23 mouse cellular contexts compared by ENCODE assay signal in genomic region chr9:67609226-67609625, GRCm38 (mm10). TPM values are rescaled to one million over a fixed set of nuclear protein-coding genes. Genes with fewer than 3 reads are reported as not detected.
DNase-seq lines count a peak whose midpoint lies in the region; ATAC-seq and TF ChIP-seq lines count a peak whose summit lies in the region.
"Had no signal": no experiment of that assay in that cellular context is flagged by ENCODE, and none has a peak within 500 bp of the region (broad histone marks: within the 10 kb centered on the region; RNA-seq: fewer than 3 reads in every experiment).

No protein-coding gene starts in this region.

- H3K36me3 ChIP-seq in lung, postnatal 0 days (ENCODE audit: insufficient read depth, low read length): no peaks in the 10 kb centered on the region
- no peaks in the 10 kb centered on the region for H3K36me3 ChIP-seq in myocyte (ENCODE audit: control insufficient read depth, insufficient read depth)
- H3K36me3 ChIP-seq: heart, embryonic 12.5 days; heart, embryonic 15.5 days; hindbrain, embryonic 10.5 days; hindbrain, embryonic 13.5 days had no signal

- no peak overlapping the region for H3K4me3 ChIP-seq in lung, postnatal 0 days (ENCODE audit: low read depth, low read length)
- no peak overlapping the region for H3K4me3 ChIP-seq in myocyte
- H3K4me3 ChIP-seq: heart, embryonic 12.5 days; heart, embryonic 15.5 days; hindbrain, embryonic 10.5 days; hindbrain, embryonic 13.5 days had no signal

- H3K4me1 ChIP-seq in lung, postnatal 0 days (ENCODE audit: insufficient read depth, low read depth, low read length): no peaks in the 10 kb centered on the region

- no peak for TF ChIP-seq EP300 in lung, postnatal 0 days (IDR thresholded peaks at IDR 0.05)

- H3K27ac ChIP-seq in lung, postnatal 0 days (ENCODE audit: low read length): no peak overlapping the region
- H3K27ac ChIP-seq: heart, embryonic 15.5 days; hindbrain, embryonic 10.5 days; hindbrain, embryonic 13.5 days had no signal

- no peak for TF ChIP-seq CTCF in lung, postnatal 0 days (IDR thresholded peaks at IDR 0.05)

- no peak overlapping the region for H3K4me2 ChIP-seq in lung, postnatal 0 days (replicated peaks; ENCODE audit: low read depth, low read length)
- peak overlapping the region; percentile 55 for H3K4me2 ChIP-seq in myocyte (ENCODE audit: low read depth)
- H3K4me2 ChIP-seq: heart, embryonic 12.5 days; heart, embryonic 15.5 days; hindbrain, embryonic 13.5 days had no signal

- no peaks in the 10 kb centered on the region for H3K9me3 ChIP-seq in lung, postnatal 0 days (ENCODE audit: low read length)
- H3K9me3 ChIP-seq: heart, embryonic 12.5 days; heart, embryonic 15.5 days; hindbrain, embryonic 10.5 days; hindbrain, embryonic 13.5 days had no signal

- 76% methylated on average over 1 of the region's 1 CpGs for WGBS in lung, postnatal 0 days

- no peaks in the 10 kb centered on the region for H3K27me3 ChIP-seq in lung, postnatal 0 days (replicated peaks; ENCODE audit: insufficient read depth, low read length)
- H3K27me3 ChIP-seq in myocyte (ENCODE audit: control insufficient read depth, insufficient read depth, insufficient read length): no peaks in the 10 kb centered on the region
- H3K27me3 ChIP-seq: heart, embryonic 12.5 days; heart, embryonic 15.5 days; hindbrain, embryonic 13.5 days had no signal

- H3K79me2 ChIP-seq in myocyte (ENCODE audit: control insufficient read depth, insufficient read depth): peaks cover 49% of the 10 kb centered on the region

- no peak overlapping the region for H3K9ac ChIP-seq in lung, postnatal 0 days (replicated peaks; ENCODE audit: low read depth)
- H3K9ac ChIP-seq: heart, embryonic 12.5 days; heart, embryonic 15.5 days; hindbrain, embryonic 13.5 days had no signal

- H3ac ChIP-seq in myocyte (ENCODE audit: control insufficient read depth, insufficient read length): no peak overlapping the region

- TF ChIP-seq POLR2A in myocyte (IDR thresholded peaks at IDR 0.05; ENCODE audit: insufficient read length, low read depth): no peak

- peak; percentile 40; the same call in 1 of the 2 replicates for ATAC-seq in lung, postnatal 0 days
- ATAC-seq: activated CD4-positive, CD25-positive, alpha-beta regulatory T cell, adult 4 months; CD4-positive, CD25-positive, alpha-beta regulatory T cell, adult 4 months; forebrain, embryonic 14.5 days; hindbrain, embryonic 16.5 days had no signal

- DNase-seq in adrenal gland, adult 2 months: peak; percentile 50
- DNase-seq in adrenal gland, postnatal 25 days: no peak
- peak; percentile 43 for DNase-seq in lung, postnatal 0 days (ENCODE audit: low spot score)
- DNase-seq in lung, postnatal 4 days: no peak
- peak; percentile 64 for DNase-seq in 3134 (ENCODE audit: extremely low read depth, insufficient read length, low spot score)
- DNase-seq in ovary, postnatal 10 days (ENCODE audit: low spot score): no peak
- DNase-seq: cerebellum, adult 18-20 months; cerebellum, adult 9-10 months; cerebellum, postnatal 14 days; gastrocnemius, postnatal 25 days; heart, adult 18-20 months; heart, postnatal 10 days; heart, postnatal 36 days had no signal

TF ChIP-seq in myocyte, 11 proteins besides CTCF, POLR2A, EP300 and RAD21:
- TF ChIP-seq MYOD1 (IDR thresholded peaks at IDR 0.05; ENCODE audit: control insufficient read depth in 1 of 3, insufficient read length in 2 of 3, low read depth in 2 of 3) (no peak), REST (IDR thresholded peaks at IDR 0.05; ENCODE audit: insufficient read depth, insufficient read length) (no peak), TCF3 (IDR thresholded peaks at IDR 0.05; ENCODE audit: insufficient read length, low read depth) (no peak), MAX (IDR thresholded peaks at IDR 0.05; ENCODE audit: low read depth) (no peak), MYOG (IDR thresholded peaks at IDR 0.05; ENCODE audit: control insufficient read depth in 1 of 3, insufficient read depth in 1 of 3, insufficient read length in 2 of 3, low read depth in 2 of 3) (no peak), E2F4 (IDR thresholded peaks at IDR 0.05; ENCODE audit: insufficient read depth) (no peak), CEBPB (IDR thresholded peaks at IDR 0.05; ENCODE audit: insufficient read depth, poor library complexity, severe bottlenecking) (no peak), TCF12 (IDR thresholded peaks at IDR 0.05; ENCODE audit: insufficient read depth, poor library complexity, severe bottlenecking) (no peak), POLR2AphosphoS2 (IDR thresholded peaks at IDR 0.05; ENCODE audit: insufficient read length, low read depth) (no peak), SRF (IDR thresholded peaks at IDR 0.05; ENCODE audit: control insufficient read depth, insufficient read length, low read depth) (no peak), USF1 (IDR thresholded peaks at IDR 0.05; ENCODE audit: low read depth) (no peak)

RNA-seq across cellular contexts. Expression of gene Tln2, which starts 49.7 kb away (rescaled TPM):
- total RNA-seq in adrenal gland, adult 2 months (2021): 10 to 100 TPM; 21.7 to 24.7 TPM
- polyA plus RNA-seq in adrenal gland, adult 2 months (2012; rRNA removed): 12.7 and 12.8 TPM in 2 replicates
- 15.8 and 30.4 TPM in 2 replicates for total RNA-seq in adrenal gland, postnatal 25 days (2021)
- polyA plus RNA-seq in lung, postnatal 0 days (2015; fragmentation: Nextera tagmentation; extraction: Ambion mirVana): 9.9 and 11.5 TPM in 2 replicates
- 28.6 TPM for polyA plus RNA-seq in myocyte (2012; fragmentation: generic; extraction: Trizol)
- total RNA-seq: MEL had no signal

Comparison
In these comparisons a context has a peak if more than half of its experiments do, and no peak if none do; other contexts are left out.
1. DNase-seq: peak in adrenal gland, adult 2 months (single experiment), lung, postnatal 0 days (single experiment) and 3134 (single experiment); none in adrenal gland, postnatal 25 days (single experiment), lung, postnatal 4 days (0 of 2) and ovary, postnatal 10 days (single experiment).